Mouse (Mus musculus): ENCODE measurements around the gene Atf7ip. TPM values are rescaled to one million over a fixed set of nuclear protein-coding genes. Genes with fewer than 3 reads are reported as not detected.

The Atf7ip gene
- total RNA-seq, 2 experiments from 2014 or later: 92.6 to 107 TPM

- no peak for DNase-seq
- intact Hi-C loops (cut with DNase I): loop anchor here (1.0 to 2.0 kb wide), 2 partner anchors 31 to 96 kb away; no protein-coding TSS in a partner anchor
Measured at GRCm38 (mm10) chr6:136519254-136519653, 13.3 kb downstream of the Atf7ip start.

GRCm38 (mm10) chr6:136520361-136520760 lies 14.4 kb downstream of the Atf7ip start:
- no peak for DNase-seq
- intact Hi-C loops (cut with DNase I): no loop called here

- intact Hi-C loops (cut with DNase I): no loop called here
- no peak for DNase-seq
Measured at GRCm38 (mm10) chr6:136521681-136522080, 15.7 kb downstream of the Atf7ip start.

- DNase-seq: no peak
- intact Hi-C loops (cut with DNase I): no loop called here
Measured at GRCm38 (mm10) chr6:136522658-136523057, 16.7 kb downstream of the Atf7ip start.

DNA sequence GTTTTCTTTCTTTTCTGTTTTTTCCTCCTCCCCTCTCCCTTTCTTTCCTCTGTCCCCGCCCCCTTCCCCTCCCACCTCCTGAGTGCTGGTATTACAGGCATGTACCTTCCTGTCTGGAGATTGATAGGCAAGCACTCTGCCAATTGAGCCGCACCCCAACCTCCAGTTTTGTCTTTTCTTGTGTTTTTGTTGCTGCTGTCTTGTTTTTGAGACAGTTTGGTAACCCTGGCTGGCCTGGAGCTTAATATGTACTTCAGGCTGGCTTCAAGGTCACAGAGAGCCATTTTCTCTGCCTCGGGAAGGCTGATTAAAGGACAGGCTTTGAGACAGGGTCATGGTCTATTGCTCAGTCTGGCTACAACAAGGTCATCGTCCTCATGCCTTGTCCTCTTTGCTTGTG lies 18.8 kb downstream of the Atf7ip start:
- DNase-seq: no peak
- intact Hi-C loops (cut with DNase I): no loop called here

- intact Hi-C loops (cut with DNase I): no loop called here
- DNase-seq: no peak
Measured at GRCm38 (mm10) chr6:136525567-136525966, 19.6 kb downstream of the Atf7ip start.

DNA sequence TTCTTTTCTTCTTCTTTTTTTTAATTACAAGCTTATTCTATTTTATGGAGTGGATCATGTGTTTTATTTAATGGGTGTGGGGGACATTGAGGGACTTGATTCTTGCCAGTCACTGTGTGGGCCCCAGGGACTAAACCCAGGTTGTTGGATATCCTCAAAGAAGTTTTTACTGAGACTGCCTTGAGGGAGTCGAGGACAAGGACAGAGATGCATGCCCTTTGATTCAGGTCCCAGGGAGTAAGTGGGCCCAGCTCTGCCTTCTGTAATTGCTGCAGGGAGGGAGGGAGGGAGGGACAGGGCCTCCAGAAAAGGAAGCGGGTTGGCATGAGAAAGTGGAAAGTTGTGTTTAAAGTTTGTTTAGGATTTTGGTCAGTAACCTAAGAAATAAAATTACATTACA lies 23.2 kb downstream of the Atf7ip start:
- intact Hi-C loops (cut with DNase I): no loop called here
- no peak for DNase-seq

- intact Hi-C loops (cut with DNase I): no loop called here
- peak; percentile 34 to 55 for DNase-seq
Measured at GRCm38 (mm10) chr6:136531792-136532230, 25.8 kb downstream of the Atf7ip start.

DNA sequence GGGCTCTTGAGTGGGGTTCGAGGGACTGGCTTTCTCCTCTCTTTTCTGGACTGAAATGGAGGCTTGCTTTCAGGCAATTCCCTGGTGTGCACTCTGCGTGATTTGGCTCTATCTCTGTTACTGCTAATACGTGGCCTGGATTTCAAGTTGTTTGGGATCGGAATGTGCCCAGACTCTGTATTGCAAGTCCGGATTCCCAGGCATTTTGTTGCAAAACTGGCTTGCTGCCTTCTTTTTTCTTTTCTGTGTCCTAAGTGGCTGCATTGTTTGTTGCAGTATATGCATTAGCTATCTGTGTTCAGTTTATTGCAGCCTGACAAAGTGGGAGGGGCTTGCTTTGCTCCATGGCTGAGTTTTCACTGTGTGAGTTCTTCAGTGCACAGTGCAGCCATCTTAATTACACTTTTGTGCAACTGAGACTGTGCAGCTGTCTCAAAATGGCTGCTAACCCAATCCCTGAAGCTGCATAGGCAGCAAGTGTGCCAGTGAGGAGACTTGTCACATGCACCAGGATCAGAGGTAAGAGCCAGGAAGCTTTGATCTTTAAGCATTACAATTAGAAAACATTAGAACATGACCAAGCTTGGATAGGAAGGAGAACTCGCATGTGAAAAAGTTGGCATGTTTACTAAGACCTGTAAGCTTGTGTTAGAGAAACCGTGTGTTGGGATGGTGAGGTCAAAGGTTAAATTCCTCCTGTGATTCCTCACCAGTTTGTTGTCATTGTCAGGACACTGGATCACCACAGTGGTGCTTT lies 26.7 kb downstream of the Atf7ip start:
- intact Hi-C loops (cut with DNase I): no loop called here
- DNase-seq: peak; percentile 80 to 87

- intact Hi-C loops (cut with DNase I): loop anchor here (2.0 kb wide), 1 partner anchor 15 kb away; no protein-coding TSS in a partner anchor
Measured at GRCm38 (mm10) chr6:136533804-136534203, 27.8 kb downstream of the Atf7ip start.

GRCm38 (mm10) chr6:136534444-136534843 lies 28.5 kb downstream of the Atf7ip start:
- intact Hi-C loops (cut with DNase I): loop anchor here (2.0 kb wide), 1 partner anchor 14 kb away; no protein-coding TSS in a partner anchor
- DNase-seq: no peak

More at GRCm38 (mm10) chr6:136533804-136534203, 27.8 kb downstream of the Atf7ip start:
- no peak for DNase-seq

GRCm38 (mm10) chr6:136535176-136535575 lies 29.2 kb downstream of the Atf7ip start:
- DNase-seq: no peak
- intact Hi-C loops (cut with DNase I): loop anchor here (2.0 kb wide), 1 partner anchor 14 kb away; no protein-coding TSS in a partner anchor

- intact Hi-C loops (cut with DNase I): no loop called here
- no peak for DNase-seq
Measured at GRCm38 (mm10) chr6:136536121-136536520, 30.2 kb downstream of the Atf7ip start.

- DNase-seq: no peak
- intact Hi-C loops (cut with DNase I): no loop called here
Measured at GRCm38 (mm10) chr6:136541350-136541749, 35.4 kb downstream of the Atf7ip start.

- intact Hi-C loops (cut with DNase I): no loop called here
- DNase-seq: no peak
Measured at GRCm38 (mm10) chr6:136542105-136542504, 36.1 kb downstream of the Atf7ip start.

GRCm38 (mm10) chr6:136543164-136543563 lies 37.2 kb downstream of the Atf7ip start:
- intact Hi-C loops (cut with DNase I): no loop called here
- peak; percentile 61 to 69 for DNase-seq

DNA sequence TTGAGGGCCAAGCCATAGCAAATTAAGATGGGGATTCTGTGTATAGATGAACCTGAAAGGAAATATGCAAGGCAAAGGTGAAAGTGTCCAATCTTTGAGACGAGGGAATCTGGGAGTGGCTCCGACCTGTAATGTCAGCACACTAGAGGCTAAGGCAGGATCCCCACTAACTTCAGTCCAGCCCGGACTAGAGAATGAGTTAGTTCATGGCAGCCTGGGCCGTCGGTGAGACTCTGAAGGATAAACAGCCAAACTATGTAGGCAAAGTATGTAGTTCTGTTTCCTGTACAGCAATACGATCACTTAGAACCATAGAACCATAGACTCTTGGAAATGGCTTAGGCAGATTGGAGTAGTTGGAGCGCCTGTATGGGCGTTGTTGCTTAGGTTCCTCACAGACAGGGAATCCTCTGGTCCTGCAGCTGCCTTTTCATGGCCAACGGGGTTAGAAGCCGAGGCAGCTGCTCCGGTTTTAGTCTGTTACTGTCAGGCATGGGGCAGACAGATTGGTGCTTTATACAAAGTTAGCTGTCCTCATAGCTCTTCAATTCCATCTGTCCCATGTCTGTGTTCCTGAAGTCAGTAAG lies 39.4 kb downstream of the Atf7ip start:
- intact Hi-C loops (cut with DNase I): no loop called here
- DNase-seq: no peak

DNA sequence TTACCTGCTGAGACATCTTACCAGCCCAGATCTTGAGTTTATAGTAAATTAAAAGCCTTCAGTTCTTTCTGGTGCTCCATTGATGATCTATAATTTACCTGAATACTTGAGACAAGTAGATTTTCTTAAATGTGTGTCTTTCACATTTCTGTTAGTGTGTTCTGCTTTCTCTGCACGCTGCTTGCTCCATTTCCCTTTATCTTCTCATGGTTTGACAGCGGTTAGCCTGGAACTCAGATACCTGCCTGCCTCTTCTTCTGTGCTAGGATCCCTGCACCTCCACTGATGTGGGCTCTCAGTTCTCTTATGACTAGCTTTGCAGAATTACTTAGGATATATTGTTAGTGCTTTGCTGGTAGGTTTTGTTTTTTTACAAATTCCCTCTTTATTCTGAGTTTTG lies 40.3 kb downstream of the Atf7ip start:
- no peak for DNase-seq
- intact Hi-C loops (cut with DNase I): no loop called here

- DNase-seq: no peak
- intact Hi-C loops (cut with DNase I): no loop called here
Measured at GRCm38 (mm10) chr6:136546987-136547386, 41.0 kb downstream of the Atf7ip start.

- DNase-seq: peak; percentile 46 to 72
- intact Hi-C loops (cut with DNase I): loop anchor here (2.0 kb wide), 1 partner anchor 13 kb away; no protein-coding TSS in a partner anchor
Measured at GRCm38 (mm10) chr6:136548041-136548770, 42.2 kb downstream of the Atf7ip start.

DNA sequence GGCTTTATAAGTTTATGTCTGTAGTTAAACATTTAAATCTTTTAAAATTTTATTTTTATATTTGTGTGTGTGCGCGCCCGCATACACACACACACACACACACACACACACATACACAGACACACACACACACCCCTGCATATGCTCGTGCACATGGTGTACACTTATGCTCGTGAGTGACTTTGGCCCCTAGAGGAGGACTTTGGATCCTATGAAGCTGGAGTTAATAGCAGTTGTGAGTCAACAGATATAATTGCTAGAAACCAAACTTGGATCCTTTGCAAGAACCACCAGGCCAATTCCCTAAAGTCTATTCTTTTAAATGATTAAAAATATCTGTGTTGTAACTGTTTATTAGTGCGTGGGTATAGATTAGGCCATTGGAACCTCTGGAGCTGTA lies 42.8 kb downstream of the Atf7ip start:
- intact Hi-C loops (cut with DNase I): loop anchor here (2.0 kb wide), 1 partner anchor 14 kb away; no protein-coding TSS in a partner anchor
- no peak for DNase-seq

All from heart, postnatal 14 days (tissue).